Comparison of ENCODE assay signal across 9 mouse cellular contexts in the genomic region with DNA sequence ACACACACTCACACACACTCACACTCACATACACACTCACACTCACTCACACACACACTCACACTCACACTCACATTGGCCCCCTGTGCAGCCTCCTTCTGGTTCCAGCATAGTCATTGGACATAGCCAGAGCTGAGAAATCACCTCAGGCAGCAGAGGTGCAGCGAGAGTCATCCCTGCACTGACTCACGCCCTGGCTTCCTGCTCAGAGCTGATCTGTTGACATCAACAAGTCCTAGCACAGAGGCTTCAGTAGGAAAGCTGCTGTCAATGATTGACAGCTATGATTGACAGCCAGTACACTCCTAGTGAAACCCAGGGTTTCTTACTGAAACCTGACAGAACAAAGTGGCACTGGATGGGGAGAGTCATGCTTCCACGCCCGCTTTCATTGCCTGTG. TPM values are rescaled to one million over a fixed set of nuclear protein-coding genes. Genes with fewer than 3 reads are reported as not detected.
DNase-seq lines count a peak whose midpoint lies in the region; ATAC-seq lines count a peak whose summit lies in the region.
"Had no signal": no experiment of that assay in that cellular context is flagged by ENCODE, and none has a peak within 500 bp of the region (broad histone marks: within the 10 kb centered on the region; RNA-seq: fewer than 3 reads in every experiment).

No protein-coding gene starts in this region.

- H3K27me3 ChIP-seq in embryonic facial prominence, embryonic 15.5 days = no peaks in the 10 kb centered on the region
- H3K27me3 ChIP-seq in forebrain, embryonic 14.5 days (replicated peaks; ENCODE audit: control insufficient read depth, insufficient read depth, low read length) = no peaks in the 10 kb centered on the region
- no peaks in the 10 kb centered on the region for H3K27me3 ChIP-seq in hindbrain, embryonic 12.5 days
- H3K27me3 ChIP-seq: lung, embryonic 15.5 days had no signal

- no peak overlapping the region for H3K4me3 ChIP-seq in embryonic facial prominence, embryonic 15.5 days (replicated peaks)
- H3K4me3 ChIP-seq in forebrain, embryonic 14.5 days (ENCODE audit: low read depth, low read length) = no peak overlapping the region
- H3K4me3 ChIP-seq in hindbrain, embryonic 12.5 days = no peak overlapping the region
- H3K4me3 ChIP-seq: lung, embryonic 15.5 days had no signal

- peak; percentile 61 for DNase-seq in urinary bladder, postnatal 14 days (ENCODE audit: low spot score)
- DNase-seq in urinary bladder, postnatal 36 days (ENCODE audit: low spot score in 2 of 2) = no peak
- peak; percentile 84 for DNase-seq in large intestine, adult 2 months (ENCODE audit: low read depth, low spot score)
- no peak for DNase-seq in forebrain, embryonic 14.5 days (ENCODE audit: low spot score)
- no peak for DNase-seq in adrenal gland, adult 8-10 months

- no peak overlapping the region for H3K4me2 ChIP-seq in embryonic facial prominence, embryonic 15.5 days (replicated peaks)
- no peak overlapping the region for H3K4me2 ChIP-seq in forebrain, embryonic 14.5 days (ENCODE audit: low read length)
- H3K4me2 ChIP-seq in hindbrain, embryonic 12.5 days (replicated peaks) = no peak overlapping the region
- H3K4me2 ChIP-seq: heart, embryonic 11.5 days; lung, embryonic 15.5 days had no signal

- 64% methylated on average over 4 of the region's 4 CpGs for WGBS in embryonic facial prominence, embryonic 15.5 days
- 32% methylated on average over 4 of the region's 4 CpGs for WGBS in large intestine, adult 2 months
- 84% methylated on average over 4 of the region's 4 CpGs for WGBS in forebrain, embryonic 14.5 days
- 77% methylated on average over 4 of the region's 4 CpGs for WGBS in hindbrain, embryonic 12.5 days

- ATAC-seq in embryonic facial prominence, embryonic 15.5 days (ENCODE audit: insufficient number of reproducible peaks, low FRiP score, low TSS enrichment, low read depth) = no peak
- ATAC-seq in forebrain, embryonic 14.5 days = no peak
- ATAC-seq in hindbrain, embryonic 12.5 days (ENCODE audit: low FRiP score) = no peak

- peak overlapping the region; percentile 58 for H3K27ac ChIP-seq in embryonic facial prominence, embryonic 15.5 days (replicated peaks)
- H3K27ac ChIP-seq in forebrain, embryonic 14.5 days (ENCODE audit: low read depth, low read length) = no peak overlapping the region
- H3K27ac ChIP-seq in hindbrain, embryonic 12.5 days = no peak overlapping the region
- H3K27ac ChIP-seq: lung, embryonic 15.5 days had no signal

- no peaks in the 10 kb centered on the region for H3K36me3 ChIP-seq in embryonic facial prominence, embryonic 15.5 days
- H3K36me3 ChIP-seq in forebrain, embryonic 14.5 days (ENCODE audit: control insufficient read depth, insufficient read depth, low read length) = no peaks in the 10 kb centered on the region
- H3K36me3 ChIP-seq in hindbrain, embryonic 12.5 days = no peaks in the 10 kb centered on the region
- H3K36me3 ChIP-seq: lung, embryonic 15.5 days had no signal

- no peak overlapping the region for H3K9ac ChIP-seq in embryonic facial prominence, embryonic 15.5 days
- no peak overlapping the region for H3K9ac ChIP-seq in forebrain, embryonic 14.5 days (ENCODE audit: low read length)
- H3K9ac ChIP-seq in hindbrain, embryonic 12.5 days = no peak overlapping the region; the same call in 1 of the 2 replicates
- H3K9ac ChIP-seq: lung, embryonic 15.5 days had no signal

- H3K4me1 ChIP-seq in embryonic facial prominence, embryonic 15.5 days = peaks cover 43% of the 10 kb centered on the region
- peaks cover 19% of the 10 kb centered on the region for H3K4me1 ChIP-seq in forebrain, embryonic 14.5 days (ENCODE audit: control insufficient read depth, insufficient read depth, low read length)
- peaks cover 27% of the 10 kb centered on the region for H3K4me1 ChIP-seq in hindbrain, embryonic 12.5 days

- H3K9me3 ChIP-seq in embryonic facial prominence, embryonic 15.5 days (replicated peaks) = no peaks in the 10 kb centered on the region
- no peaks in the 10 kb centered on the region for H3K9me3 ChIP-seq in forebrain, embryonic 14.5 days (replicated peaks; ENCODE audit: control insufficient read depth, low read length)
- H3K9me3 ChIP-seq in hindbrain, embryonic 12.5 days (replicated peaks) = no peaks in the 10 kb centered on the region
- H3K9me3 ChIP-seq: lung, embryonic 15.5 days had no signal

RNA-seq across cellular contexts. Expression of gene Scyl1, which starts 44.7 kb away (rescaled TPM):
- polyA plus RNA-seq in embryonic facial prominence, embryonic 15.5 days (2015; fragmentation: Nextera tagmentation; extraction: Ambion mirVana) = 81.4 and 81.8 TPM in 2 replicates
- 53.6 and 70.8 TPM in 2 replicates for polyA plus RNA-seq in large intestine, adult 2 months (2012; rRNA removed)
- 56.1 and 67.9 TPM in 2 replicates for polyA plus RNA-seq in forebrain, embryonic 14.5 days (2014; fragmentation: Nextera tagmentation; extraction: Ambion mirVana)
- polyA plus RNA-seq in hindbrain, embryonic 12.5 days (2016; fragmentation: Nextera tagmentation; extraction: Ambion mirVana) = 71.8 and 73.7 TPM in 2 replicates
- total RNA-seq in adrenal gland, adult 8-10 months (2022) = 100 to 1,000 TPM; 112 to 147 (median 124) TPM

RNA-seq across cellular contexts. Expression of gene Frmd8, which starts 59.1 kb away (rescaled TPM):
- polyA plus RNA-seq in embryonic facial prominence, embryonic 15.5 days (2015; fragmentation: Nextera tagmentation; extraction: Ambion mirVana) = 32.5 and 37.4 TPM in 2 replicates
- polyA plus RNA-seq in large intestine, adult 2 months (2012; rRNA removed) = 24.6 and 48.3 TPM in 2 replicates
- polyA plus RNA-seq in forebrain, embryonic 14.5 days (2014; fragmentation: Nextera tagmentation; extraction: Ambion mirVana) = 13.1 and 16.0 TPM in 2 replicates
- polyA plus RNA-seq in hindbrain, embryonic 12.5 days (2016; fragmentation: Nextera tagmentation; extraction: Ambion mirVana) = 28.7 and 29.9 TPM in 2 replicates
- total RNA-seq in adrenal gland, adult 8-10 months (2022) = 10 to 100 TPM; 47.6 to 55.2 (median 53.4) TPM

Comparison
In these comparisons a context has a peak if more than half of its experiments do, and no peak if none do; other contexts are left out.
1. DNase-seq: peak in urinary bladder, postnatal 14 days (single experiment) and large intestine, adult 2 months (single experiment); none in urinary bladder, postnatal 36 days (0 of 2), forebrain, embryonic 14.5 days (single experiment) and adrenal gland, adult 8-10 months (single experiment).